Mouse (Mus musculus) spleen, postnatal 14 days (tissue): Measurements from ENCODE around the gene Entr1.
A peak's percentile ranks its signal among the peaks of the same experiment; 100 is the strongest.

ENCODE experiments used
- DNase-seq, 2 experiments: peaks; one replicate each; pipeline ENCODE4 v3.0.0; 2021 to 2022; ENCODE audit warnings: low spot score in 2 of 2

Gene Entr1

DNA sequence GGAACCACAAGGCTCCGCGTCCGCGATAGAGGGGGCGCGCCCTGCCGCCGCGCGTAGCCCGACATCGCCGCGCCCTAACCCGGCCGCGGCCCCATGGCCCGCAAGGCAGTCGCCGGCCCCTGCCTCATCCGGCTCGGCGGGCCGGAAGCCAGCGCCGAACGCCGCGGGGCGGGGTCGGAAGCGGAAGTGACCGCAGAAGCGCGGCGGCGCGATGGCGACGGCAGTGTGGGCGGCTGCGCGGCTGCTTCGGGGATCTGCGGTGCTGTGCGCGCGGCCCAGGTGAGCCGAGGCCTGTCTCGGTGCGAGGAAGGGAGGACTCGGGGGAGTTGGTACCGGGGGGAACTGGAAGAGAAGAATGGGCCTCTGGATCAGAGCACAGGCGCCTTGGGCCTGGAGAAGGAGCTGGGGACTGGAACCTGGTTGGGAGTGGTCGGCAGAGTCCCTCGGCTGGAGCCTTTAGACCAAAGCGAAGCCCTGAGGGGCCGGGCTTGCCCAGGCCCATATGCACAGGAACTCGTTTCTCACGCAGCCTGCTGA, at the start of gene Entr1, which contains the start of gene Pmpca:
TSS of gene Entr1 (minus strand) at position 163 of the 537 bp plus-strand sequence.
TSS of gene Pmpca (plus strand) at position 186 of the 537 bp plus-strand sequence.
- peak; percentile 70 to 81 for DNase-seq

DNA sequence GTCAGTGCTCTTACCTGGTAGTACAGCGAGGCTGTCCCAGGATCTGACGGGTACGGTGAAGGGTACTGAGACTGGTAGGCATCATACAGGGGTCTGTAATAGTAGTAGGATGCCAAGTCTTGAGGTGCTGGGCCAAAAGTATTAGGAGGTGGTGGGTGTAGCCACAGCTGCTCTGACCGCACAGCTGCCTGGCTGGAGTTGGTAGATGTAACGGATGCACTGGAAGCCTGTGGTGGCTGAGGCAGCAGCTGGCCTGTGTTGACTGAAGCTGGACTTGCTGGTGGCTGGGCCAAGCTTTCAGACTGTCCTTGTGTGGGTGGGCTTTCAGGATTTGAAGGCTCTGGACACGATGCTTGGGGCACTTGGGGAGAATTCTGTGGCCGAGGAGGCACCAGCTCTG, 49.3 kb upstream of the Entr1 start:
- no peak for DNase-seq

DNA sequence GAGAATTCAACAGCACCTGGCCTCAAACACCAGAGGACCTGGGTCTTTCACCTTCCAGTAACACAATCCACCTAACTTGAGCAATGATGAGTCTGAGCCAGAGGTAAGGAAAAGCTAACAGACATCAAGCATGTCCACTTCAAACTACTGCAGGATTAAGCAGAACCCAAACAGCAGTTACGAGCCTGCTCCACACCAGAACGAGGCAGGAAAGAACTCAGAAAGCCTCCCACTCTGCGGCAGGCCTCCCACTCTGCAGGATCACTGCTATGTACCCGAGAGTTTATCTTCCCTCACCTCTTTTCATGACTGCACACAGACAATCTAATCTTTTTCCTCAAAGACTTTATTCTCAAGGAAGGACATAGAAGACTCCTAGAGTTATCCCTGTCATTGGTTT, 48.1 kb upstream of the Entr1 start:
- DNase-seq, result no peak

DNA sequence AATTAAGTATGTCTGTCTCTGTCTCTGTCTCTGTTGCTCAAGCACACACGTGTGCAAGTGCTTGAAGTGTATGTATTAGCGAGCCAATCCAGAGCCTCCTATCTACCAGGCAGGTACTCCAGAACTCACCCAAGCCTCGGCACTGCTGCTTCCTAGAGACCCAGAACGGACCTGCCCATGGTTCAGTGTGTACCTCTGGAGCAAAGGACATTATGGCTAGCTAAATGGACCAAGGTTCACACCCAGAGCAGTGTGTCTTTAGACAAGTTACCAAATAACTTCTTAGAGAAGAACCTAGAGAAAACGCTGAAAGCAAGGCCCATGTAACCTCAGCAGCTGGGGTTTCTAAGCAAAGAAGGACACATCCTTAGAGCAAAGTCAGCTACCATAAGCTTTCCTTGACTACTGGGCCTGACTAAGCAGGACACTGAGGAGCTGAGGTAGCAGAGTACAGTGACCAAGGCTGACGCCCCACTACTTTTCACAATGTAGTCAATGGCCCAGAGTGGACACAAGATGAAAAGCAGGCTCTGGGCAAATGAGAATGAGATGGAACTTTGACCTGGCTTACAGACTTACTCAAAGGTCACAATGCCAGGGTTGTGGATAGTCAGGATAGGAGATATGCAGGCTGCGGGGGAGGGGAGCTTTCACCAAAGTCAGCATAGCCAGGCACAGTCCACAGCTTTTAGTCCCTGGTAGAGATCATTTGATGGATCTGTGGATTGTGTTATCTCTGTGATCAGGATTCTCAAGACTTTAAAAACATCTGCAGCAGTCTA, 45.9 kb upstream of the Entr1 start:
- no peak for DNase-seq

DNA sequence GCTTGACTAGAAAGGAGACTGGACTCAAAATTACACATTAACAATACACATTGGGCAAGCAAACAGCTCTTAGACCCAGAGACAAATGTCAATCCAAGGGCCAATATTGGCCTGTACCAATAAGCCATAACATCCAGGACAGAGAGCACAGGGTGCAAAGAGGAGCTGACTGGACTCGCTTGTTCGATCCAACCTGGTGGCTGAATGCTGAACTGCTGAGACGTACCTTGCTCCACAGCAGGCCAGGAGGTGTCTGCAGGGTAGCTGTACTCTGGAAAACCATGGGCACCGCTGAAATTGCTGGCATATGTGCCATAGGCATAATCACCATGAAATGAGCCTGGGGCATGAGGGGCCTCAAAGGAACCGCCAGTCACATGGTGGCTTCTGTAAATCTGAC, 40.7 kb upstream of the Entr1 start:
- no peak for DNase-seq

DNA sequence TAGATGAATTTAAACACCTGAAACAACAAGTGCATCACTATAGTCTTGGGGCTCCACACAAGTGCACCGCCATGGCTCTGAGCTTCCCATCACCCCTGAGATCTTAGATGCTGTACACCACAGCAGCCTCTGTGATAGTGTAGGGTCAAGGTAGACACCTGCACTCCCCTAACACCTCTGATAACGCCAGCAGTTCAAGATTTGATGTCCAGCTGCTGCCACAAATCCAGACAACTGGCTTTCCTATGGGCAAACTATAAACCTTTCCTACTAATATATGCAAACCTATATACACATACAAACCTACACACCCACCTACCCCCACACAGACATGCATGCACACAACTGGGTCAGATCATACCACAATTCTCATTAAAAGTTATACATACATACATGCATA, 35.4 kb upstream of the Entr1 start:
- no peak for DNase-seq

DNA sequence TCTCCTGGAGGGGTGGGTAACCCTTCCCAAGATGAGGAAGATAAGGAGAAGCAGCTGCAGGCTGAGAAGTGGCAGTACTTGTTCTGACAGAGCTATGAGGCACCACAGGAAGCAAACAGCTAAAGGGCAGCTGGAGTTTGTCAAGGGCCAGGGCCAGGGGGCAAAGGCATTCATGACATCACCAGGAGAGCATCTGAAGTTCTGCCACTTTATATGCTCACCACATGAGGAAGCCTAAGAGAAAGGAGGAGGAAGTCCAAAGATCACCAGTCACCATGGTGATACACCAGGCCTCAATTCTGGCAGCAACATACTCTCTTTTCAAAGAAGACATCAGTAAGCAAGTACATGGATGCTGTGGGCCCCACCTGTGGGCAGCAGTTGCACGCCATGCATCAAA, 34.0 kb upstream of the Entr1 start:
- DNase-seq, result no peak

DNA sequence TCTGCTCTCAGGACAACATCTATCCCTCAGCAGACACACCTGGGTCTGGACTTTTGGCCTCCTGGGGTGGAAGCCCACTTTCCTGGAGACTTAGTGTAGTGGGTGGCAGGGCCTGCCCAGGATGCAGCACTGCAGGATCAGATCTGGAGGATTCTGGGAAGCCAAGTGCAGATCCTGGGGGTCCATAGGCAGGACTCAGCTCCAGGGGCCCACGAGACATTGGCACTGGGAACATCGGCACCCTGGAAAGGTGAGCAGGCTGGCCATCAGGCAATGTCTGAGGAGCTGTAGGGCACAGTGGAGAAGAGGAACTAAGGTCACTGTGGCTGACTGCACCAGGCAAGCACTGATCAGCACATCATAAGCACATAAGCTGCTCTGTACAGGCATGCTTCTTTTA, 32.9 kb upstream of the Entr1 start:
- DNase-seq, result no peak

DNA sequence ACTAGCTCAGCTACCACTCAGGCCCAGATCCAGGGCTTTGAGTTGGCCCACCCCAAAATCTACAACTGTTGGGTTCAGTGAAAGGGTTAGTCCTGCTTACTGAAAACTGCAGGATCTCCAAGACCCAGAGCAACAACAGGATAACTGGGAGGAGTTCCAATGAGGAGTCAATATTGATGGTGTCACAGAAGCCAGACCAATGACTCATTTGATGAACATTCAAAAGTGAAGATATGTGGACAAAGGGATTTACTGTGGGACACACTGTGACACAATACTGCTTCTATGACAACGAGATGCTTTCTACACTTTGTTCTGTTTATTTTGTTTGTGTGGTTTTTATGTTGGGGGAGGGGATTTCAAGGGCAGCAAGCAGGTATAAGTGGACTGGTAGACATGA, 29.0 kb upstream of the Entr1 start:
- DNase-seq, result no peak

DNA sequence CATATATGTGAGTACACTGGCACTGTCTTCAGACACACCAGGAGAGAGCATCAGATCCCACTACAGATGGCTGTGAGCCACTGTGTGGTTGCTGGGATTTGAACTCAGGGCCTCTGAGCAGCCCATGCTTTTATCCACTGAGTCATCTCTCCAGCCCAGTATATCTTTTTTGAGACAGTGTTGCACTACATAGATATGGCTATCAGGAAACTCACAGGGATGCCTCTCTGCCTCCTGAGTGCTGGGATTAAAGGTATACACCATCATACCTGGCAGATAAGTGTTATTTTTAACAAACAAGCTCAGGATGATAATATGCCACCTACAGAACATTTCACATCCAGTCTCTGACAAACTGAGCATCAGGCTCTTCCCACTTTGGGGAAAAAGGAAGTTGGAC, 27.9 kb upstream of the Entr1 start:
- DNase-seq, result no peak

DNA sequence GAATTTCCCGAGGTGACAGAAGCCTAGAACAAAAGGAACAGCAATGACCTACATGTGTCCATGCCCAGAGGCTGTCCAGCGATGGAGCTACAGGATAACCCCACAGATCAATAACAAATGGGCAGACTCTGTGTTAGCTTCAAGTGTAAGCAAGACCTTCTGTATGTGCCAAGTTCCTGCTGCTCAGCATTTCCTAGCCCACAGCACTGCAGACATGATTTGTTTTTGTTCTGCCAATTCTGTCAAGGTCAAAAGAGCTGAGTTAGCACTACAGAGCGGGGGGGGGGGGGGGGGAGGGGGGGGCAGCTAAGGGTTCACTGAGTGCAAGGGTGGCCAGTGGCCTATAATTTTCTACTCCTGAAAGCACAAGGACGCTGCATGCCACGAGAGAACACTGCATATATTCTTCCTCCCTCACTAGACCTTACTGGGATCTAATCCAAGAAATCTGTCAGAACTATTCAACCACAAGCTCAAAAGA, 21.9 kb upstream of the Entr1 start:
- DNase-seq, result no peak

DNA sequence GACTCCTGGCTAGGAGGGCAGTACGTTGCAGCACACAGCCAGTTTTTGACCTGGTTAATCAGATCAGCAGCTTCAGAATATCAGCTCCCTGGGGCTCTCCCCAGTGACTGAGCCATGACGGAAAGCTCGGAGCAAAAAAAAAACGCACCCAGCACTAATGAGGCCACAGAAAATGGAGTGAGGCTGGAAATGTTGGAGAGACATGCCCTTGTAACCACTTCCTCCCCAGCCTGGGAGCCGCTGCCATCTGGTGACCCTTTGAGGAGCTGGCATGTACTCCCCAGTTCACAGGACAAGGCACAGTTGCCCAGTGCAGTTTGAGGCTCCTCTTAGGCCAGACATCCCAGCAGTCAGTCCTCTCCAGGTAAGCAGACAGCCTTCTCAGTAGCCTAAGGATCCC, 21.0 kb upstream of the Entr1 start:
- no peak for DNase-seq

DNA sequence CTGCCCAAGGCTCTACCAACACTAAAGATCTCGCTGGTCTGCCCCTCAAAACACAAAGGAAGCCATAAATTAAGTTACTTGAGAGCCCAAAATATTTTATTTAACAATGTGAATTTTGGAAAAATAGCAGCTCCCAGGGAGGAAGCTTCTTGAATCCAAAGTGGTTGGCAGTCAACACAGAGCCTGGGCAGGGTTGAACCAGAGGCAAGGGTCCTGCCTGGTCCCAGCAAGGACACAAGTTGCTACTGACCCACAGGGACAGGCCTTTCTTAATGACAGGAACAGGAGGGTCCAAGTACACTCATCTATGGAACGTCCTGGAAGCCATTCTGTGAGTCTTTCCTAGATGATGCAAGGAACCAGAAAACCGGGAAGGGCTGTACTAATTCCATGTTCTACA, 20.2 kb upstream of the Entr1 start:
- no peak for DNase-seq

DNA sequence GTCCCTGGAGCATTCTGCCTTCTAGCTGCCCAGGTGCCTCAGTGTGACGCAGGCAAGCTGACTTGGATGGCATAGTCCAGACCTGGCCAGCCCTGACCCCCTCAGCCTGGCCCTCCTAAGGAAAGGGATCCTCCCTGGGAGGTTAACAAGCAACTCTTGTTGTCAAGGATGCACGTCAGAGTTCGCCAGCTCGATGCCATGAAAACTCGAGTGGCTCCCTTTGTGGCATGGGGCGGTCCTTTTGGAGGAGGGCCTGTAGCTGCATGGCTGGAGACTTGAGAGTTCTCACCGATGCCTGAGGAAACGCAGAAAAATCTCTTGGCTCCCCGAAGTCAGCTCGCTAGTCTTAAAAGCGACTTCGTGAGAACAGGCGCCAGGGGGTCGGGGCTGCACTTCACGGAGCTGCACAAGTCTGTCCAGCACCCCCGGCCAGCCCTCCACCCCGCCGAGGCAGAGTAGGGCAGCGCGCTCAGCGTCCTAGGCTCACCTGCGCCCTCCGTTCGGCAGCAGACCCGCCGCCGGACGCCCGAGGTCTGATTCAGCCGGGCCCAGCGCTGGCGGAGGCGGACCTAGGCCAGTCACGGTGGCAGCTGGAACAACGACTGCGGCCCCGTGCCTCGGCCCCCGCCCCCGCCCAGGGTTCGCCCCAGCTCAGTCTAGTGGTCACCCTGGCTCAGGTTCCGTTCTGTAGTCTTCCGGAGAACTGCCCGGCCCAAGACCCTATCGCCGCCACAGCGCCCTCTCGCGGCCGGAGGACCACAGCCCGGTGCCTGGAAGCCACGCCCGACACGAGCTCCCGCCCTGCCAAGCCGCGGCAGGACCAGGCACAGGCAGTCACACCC, 19.6 kb upstream of the Entr1 start, which contains the start of gene Inpp5e:
TSS of gene Inpp5e (minus strand) at position 689 of the 842 bp plus-strand sequence.
- DNase-seq, result peak; percentile 99 to 100

DNA sequence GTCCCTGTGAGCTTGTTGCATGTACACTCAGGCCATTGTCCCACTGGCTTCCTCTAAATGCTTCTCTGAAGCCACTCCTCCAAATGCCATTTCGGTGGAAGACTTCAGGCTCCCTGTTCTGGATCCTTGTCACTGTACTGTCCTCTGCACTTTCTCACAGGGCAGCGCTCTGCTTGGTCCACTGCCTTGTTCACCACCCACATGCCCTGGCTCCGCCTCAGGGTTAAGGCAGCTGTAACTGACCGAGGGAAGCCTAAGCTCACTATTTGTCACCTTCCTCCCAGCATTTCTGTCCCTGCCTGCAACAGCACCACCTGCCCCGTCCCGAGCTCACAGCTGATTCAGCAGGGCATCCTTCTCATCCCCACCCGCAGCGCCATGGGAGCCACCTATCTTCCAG, 14.2 kb upstream of the Entr1 start:
- no peak for DNase-seq

DNA sequence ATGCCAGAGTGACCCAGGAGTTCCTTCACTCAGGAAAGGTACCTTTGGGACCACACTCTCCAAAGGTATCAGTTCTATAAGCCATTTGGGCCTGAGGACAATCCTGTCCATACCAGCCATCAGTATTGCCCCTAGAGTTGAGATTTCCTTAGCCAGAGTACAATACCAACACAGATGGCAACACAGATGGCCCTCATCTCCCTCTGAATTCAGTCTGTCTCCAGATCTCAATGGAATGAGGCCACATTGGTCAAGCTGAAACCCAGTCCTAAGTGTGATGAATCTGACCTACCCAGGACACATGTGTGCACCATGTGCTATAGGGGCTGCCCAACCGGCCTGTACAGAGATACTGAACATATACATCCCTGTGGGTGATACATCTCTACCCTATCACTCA, 13.1 kb upstream of the Entr1 start:
- no peak for DNase-seq

DNA sequence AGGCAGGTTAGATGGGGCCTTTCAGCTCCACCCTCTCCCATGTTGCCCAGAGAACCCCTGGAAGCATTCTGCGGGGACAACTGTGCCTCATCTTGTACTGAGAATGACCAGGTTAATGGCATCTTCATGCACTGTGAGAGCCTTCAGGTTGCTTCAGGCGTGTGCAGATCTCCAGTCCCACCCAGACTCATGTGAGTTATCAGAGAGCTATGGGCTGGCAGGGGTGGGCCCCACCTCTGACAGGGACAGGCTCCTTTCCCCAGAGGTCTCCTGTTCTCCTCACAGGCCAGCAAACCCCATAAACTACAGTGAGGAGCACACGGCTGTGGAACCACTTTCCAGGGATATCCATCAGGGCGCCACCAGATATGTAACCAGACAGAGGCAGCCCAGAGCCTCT, 11.9 kb upstream of the Entr1 start:
- no peak for DNase-seq

DNA sequence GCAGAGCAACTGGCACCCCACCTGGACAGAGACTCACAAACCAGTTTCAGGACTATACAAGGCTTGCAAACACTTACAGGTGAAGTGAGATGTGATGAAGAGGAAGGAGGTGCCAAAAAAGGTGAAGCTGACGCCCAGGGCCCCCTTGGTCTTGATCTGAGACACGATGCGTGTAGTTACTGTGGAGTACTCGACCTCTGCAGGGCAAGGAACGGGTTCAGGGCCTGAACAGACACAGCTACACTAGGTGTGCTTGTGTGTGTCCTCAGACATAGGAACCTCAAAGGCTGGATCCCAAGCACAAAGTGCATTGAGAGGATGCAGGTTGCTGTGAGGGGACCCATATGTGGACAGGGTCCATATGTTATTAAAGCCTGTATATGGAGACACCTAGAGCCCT, 11.2 kb upstream of the Entr1 start:
- no peak for DNase-seq

DNA sequence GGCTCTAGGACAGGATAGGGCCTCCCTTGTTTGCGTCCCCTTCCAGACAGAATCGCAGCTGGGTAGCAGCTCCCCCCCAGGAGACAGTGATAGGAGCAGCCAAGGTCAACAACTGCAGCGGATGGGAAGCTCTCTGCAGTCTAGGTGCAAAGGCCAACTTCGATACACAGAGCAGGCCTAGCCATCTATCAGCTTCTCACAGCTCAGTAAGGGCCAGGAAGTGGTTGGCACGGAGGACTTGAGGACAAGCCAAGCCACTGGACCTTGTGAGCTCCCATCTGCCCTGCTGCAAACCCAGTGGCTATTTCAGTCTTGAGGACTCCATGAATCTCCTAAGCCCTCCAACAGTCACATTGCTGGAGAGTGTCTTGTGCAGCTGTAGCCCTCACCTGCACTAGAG, 10.5 kb upstream of the Entr1 start:
- DNase-seq, result no peak

DNA sequence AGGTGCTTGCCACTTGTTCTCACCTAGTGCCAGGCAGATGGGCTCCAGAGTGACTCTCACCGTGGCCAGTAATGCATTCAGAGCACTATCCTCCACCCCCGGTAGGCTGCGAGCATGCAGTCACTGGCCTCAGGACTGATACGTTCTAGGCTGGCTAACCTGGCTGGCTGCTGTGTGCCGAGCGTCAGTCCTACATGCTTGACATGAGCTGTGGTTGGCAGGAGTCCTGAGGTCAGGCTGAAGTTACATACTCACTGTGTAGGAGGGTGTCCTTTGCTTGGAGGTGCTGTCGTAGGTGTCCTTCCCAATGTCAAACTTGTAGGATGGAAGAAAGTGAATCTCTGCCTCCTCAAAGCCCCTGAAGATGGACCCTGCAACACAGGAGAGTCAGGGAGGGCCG, 9.9 kb upstream of the Entr1 start:
- DNase-seq, result no peak

DNA sequence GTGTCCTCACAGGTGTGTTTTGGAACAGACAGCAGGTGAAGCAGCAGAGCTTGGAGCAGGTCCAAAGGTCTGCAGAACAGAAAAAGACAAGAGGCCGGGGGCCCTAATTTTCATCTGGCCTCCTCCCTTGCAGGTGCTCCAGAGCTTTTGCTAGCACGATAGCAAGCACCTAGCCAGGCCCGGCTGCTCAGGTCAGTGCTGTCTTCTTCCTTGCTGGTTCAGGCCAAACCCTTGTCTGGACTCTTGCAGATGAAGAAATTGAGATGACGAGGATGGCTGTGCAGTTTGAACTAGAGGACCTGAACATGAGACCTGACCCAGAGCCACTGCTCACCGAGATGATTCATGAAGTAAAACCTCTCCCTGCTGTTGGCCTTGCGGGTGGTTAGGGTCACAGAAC, 2.5 kb upstream of the Entr1 start:
- DNase-seq, result no peak

DNA sequence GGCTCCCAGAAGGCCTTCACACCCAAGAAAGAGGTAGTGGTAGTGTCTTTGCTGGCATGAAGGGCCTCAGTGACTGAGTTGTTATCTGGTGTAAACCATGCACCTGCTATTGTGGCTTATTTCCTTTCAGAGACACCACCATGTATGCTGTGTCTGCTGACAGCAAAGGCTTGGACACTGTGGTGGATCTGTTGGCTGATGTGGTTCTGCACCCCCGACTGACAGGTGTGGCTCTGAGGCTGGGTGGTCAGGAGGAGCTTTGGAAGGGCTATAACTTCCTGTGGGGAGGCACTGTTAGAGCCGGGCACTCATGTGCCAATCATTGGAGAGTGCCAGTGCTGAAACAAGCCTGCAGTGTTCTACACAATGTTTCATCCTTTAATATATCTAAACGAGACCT, 1.8 kb upstream of the Entr1 start:
- no peak for DNase-seq

DNA sequence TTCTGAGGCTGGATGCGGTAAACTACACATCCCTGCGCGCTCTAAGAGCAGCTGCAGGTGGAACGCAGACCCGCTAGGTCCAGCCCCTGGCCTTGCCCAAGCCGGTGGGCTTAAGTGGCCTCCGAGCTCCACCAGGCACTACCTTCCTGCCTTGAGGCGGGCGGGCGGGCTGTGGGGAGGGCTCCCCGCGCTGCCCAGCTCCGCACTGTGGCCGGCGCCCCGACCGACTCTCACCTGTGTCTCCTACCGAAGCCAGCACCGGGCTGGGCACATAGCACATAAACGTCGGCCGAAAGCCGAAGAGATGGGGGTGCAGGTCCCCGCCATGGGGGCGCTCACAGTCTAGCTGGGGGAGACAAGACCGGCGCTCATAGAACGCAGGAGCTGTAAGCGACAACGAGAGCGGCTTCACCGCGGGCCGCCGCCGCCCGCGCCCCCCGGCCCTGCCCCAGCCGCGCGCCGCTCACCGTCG, 398 bp downstream of the Entr1 start:
- no peak for DNase-seq
